Mouse (Mus musculus): ENCODE results near the gene Esrrg. TPM values are rescaled to one million over a fixed set of nuclear protein-coding genes. Genes with fewer than 3 reads are reported as not detected.

Gene Esrrg
- total and polyA plus RNA-seq, 2 experiments from 2014 or later, result 28.0 to 41.6 TPM

- Histone ChIP-seq H3K9ac (replicated peaks; ENCODE audit: low read length) (no peak overlapping the region), H3K4me2 (ENCODE audit: low read depth, low read length) (no peak overlapping the region), H3K27ac (no peak overlapping the region), H3K4me3 (ENCODE audit: low read length) (no peak overlapping the region), H3K27me3 (ENCODE audit: insufficient read depth, low read length) (no peaks in the 10 kb centered on the region), H3K36me3 (ENCODE audit: insufficient read depth, low read length) (no peaks in the 10 kb centered on the region), H3K9me3 (ENCODE audit: low read length) (no peaks in the 10 kb centered on the region), H3K4me1 (ENCODE audit: insufficient read depth, low read length) (no peaks in the 10 kb centered on the region)
- WGBS, result 92% methylated on average over 5 of the region's 5 CpGs
- DNase-seq (ENCODE audit: low spot score) (no peak), ATAC-seq (no peak)
- no peak for TF ChIP-seq CTCF (IDR thresholded peaks at IDR 0.05; ENCODE audit: low read depth)
Observed at GRCm38 (mm10) chr1:187842702-187843101, 234.1 kb downstream of the Esrrg start.

- H3K4me3 ChIP-seq (ENCODE audit: low read length), result no peak overlapping the region
- no peak for ATAC-seq
- no peaks in the 10 kb centered on the region for H3K4me1 ChIP-seq (ENCODE audit: insufficient read depth, low read length)
- TF ChIP-seq CTCF (IDR thresholded peaks at IDR 0.05; ENCODE audit: low read depth), result no peak
- H3K27ac ChIP-seq, result no peak overlapping the region
- no peaks in the 10 kb centered on the region for H3K36me3 ChIP-seq (ENCODE audit: insufficient read depth, low read length)
- 79% methylated on average over 8 of the region's 8 CpGs for WGBS
- no peak for DNase-seq (ENCODE audit: low spot score)
- no peaks in the 10 kb centered on the region for H3K27me3 ChIP-seq (ENCODE audit: insufficient read depth, low read length)
- no peak overlapping the region for H3K9ac ChIP-seq (replicated peaks; ENCODE audit: low read length)
- H3K9me3 ChIP-seq (ENCODE audit: low read length), result no peaks in the 10 kb centered on the region
- no peak overlapping the region for H3K4me2 ChIP-seq (ENCODE audit: low read depth, low read length)
Observed at GRCm38 (mm10) chr1:187854148-187854547, 245.6 kb downstream of the Esrrg start.

GRCm38 (mm10) chr1:187862339-187862738 lies 253.7 kb downstream of the Esrrg start:
- ATAC-seq, result no peak
- WGBS, result 26% methylated on average over 5 of the region's 5 CpGs
- no peaks in the 10 kb centered on the region for H3K27me3 ChIP-seq (ENCODE audit: insufficient read depth, low read length)

GRCm38 (mm10) chr1:187868427-187868826 lies 259.8 kb downstream of the Esrrg start:
- no peak for TF ChIP-seq CTCF (IDR thresholded peaks at IDR 0.05; ENCODE audit: low read depth)
- Histone ChIP-seq H3K9ac (replicated peaks; ENCODE audit: low read length) (no peak overlapping the region), H3K27me3 (ENCODE audit: insufficient read depth, low read length) (no peaks in the 10 kb centered on the region), H3K4me3 (ENCODE audit: low read length) (no peak overlapping the region), H3K27ac (no peak overlapping the region), H3K4me2 (ENCODE audit: low read depth, low read length) (no peak overlapping the region), H3K36me3 (ENCODE audit: insufficient read depth, low read length) (no peaks in the 10 kb centered on the region), H3K4me1 (ENCODE audit: insufficient read depth, low read length) (no peaks in the 10 kb centered on the region), H3K9me3 (ENCODE audit: low read length) (no peaks in the 10 kb centered on the region)
- ATAC-seq (no peak), DNase-seq (ENCODE audit: low spot score) (no peak)
- 81% methylated on average over 7 of the region's 7 CpGs for WGBS

More at GRCm38 (mm10) chr1:187862339-187862738, 253.7 kb downstream of the Esrrg start:
- Histone ChIP-seq H3K4me2 (ENCODE audit: low read depth, low read length) (no peak overlapping the region), H3K9me3 (ENCODE audit: low read length) (no peaks in the 10 kb centered on the region), H3K4me1 (ENCODE audit: insufficient read depth, low read length) (no peaks in the 10 kb centered on the region), H3K9ac (replicated peaks; ENCODE audit: low read length) (no peak overlapping the region), H3K4me3 (ENCODE audit: low read length) (no peak overlapping the region), H3K36me3 (ENCODE audit: insufficient read depth, low read length) (no peaks in the 10 kb centered on the region), H3K27ac (no peak overlapping the region)
- no peak for DNase-seq (ENCODE audit: low spot score)
- no peak for TF ChIP-seq CTCF (IDR thresholded peaks at IDR 0.05; ENCODE audit: low read depth)

GRCm38 (mm10) chr1:187872208-187872607 lies 263.6 kb downstream of the Esrrg start:
- no peaks in the 10 kb centered on the region for H3K9me3 ChIP-seq (ENCODE audit: low read length)
- no peak overlapping the region for H3K4me3 ChIP-seq (ENCODE audit: low read length)
- H3K36me3 ChIP-seq (ENCODE audit: insufficient read depth, low read length), result no peaks in the 10 kb centered on the region
- H3K27ac ChIP-seq, result no peak overlapping the region
- H3K4me2 ChIP-seq (ENCODE audit: low read depth, low read length), result no peak overlapping the region
- DNase-seq (ENCODE audit: low spot score) (no peak), ATAC-seq (no peak)
- TF ChIP-seq CTCF (IDR thresholded peaks at IDR 0.05; ENCODE audit: low read depth), result no peak
- 68% methylated on average over 8 of the region's 8 CpGs for WGBS
- no peaks in the 10 kb centered on the region for H3K4me1 ChIP-seq (ENCODE audit: insufficient read depth, low read length)
- H3K9ac ChIP-seq (replicated peaks; ENCODE audit: low read length), result no peak overlapping the region
- no peaks in the 10 kb centered on the region for H3K27me3 ChIP-seq (ENCODE audit: insufficient read depth, low read length)

- Histone ChIP-seq H3K9me3 (ENCODE audit: low read length) (no peaks in the 10 kb centered on the region), H3K4me1 (ENCODE audit: insufficient read depth, low read length) (no peaks in the 10 kb centered on the region), H3K27me3 (ENCODE audit: insufficient read depth, low read length) (no peaks in the 10 kb centered on the region), H3K4me3 (ENCODE audit: low read length) (no peak overlapping the region), H3K9ac (replicated peaks; ENCODE audit: low read length) (no peak overlapping the region), H3K27ac (no peak overlapping the region), H3K36me3 (ENCODE audit: insufficient read depth, low read length) (no peaks in the 10 kb centered on the region), H3K4me2 (ENCODE audit: low read depth, low read length) (no peak overlapping the region)
- DNase-seq (ENCODE audit: low spot score) (no peak), ATAC-seq (no peak)
- TF ChIP-seq CTCF (IDR thresholded peaks at IDR 0.05; ENCODE audit: low read depth), result no peak
- WGBS, result 71% methylated on average over 6 of the region's 6 CpGs
Observed at GRCm38 (mm10) chr1:187872744-187873143, 264.2 kb downstream of the Esrrg start.

GRCm38 (mm10) chr1:187873770-187874169 lies 265.2 kb downstream of the Esrrg start:
- no peak for DNase-seq (ENCODE audit: low spot score)
- H3K9me3 ChIP-seq (ENCODE audit: low read length), result no peaks in the 10 kb centered on the region
- TF ChIP-seq CTCF (IDR thresholded peaks at IDR 0.05; ENCODE audit: low read depth), result no peak
- 80% methylated on average over 2 of the region's 2 CpGs for WGBS
- H3K4me3 ChIP-seq (ENCODE audit: low read length), result no peak overlapping the region
- H3K27me3 ChIP-seq (ENCODE audit: insufficient read depth, low read length), result no peaks in the 10 kb centered on the region
- no peak overlapping the region for H3K4me2 ChIP-seq (ENCODE audit: low read depth, low read length)
- H3K27ac ChIP-seq, result no peak overlapping the region
- H3K9ac ChIP-seq (replicated peaks; ENCODE audit: low read length), result no peak overlapping the region
- no peaks in the 10 kb centered on the region for H3K36me3 ChIP-seq (ENCODE audit: insufficient read depth, low read length)
- H3K4me1 ChIP-seq (ENCODE audit: insufficient read depth, low read length), result no peaks in the 10 kb centered on the region
- no peak for ATAC-seq
